Mouse (Mus musculus) heart, postnatal 25 days (tissue): ENCODE data around the gene Fbxw22. TPM values are rescaled to one million over a fixed set of nuclear protein-coding genes. Genes with fewer than 3 reads are reported as not detected.
"Not testable (repeated sequence)": the region's sequence is repeated elsewhere in the genome, so short reads cannot be mapped to it uniquely, and the experiment has no call there.

Experiments
- DNase-seq: peaks from one replicate; pipeline ENCODE4 v3.0.0; 2022; ENCODE audit warnings: low spot score
- intact Hi-C: fragments of 180-260 bp; cut with DNase I; formaldehyde crosslinking; loops from one replicate; pipeline ENCODE4 v1.15.1; 2025
- total RNA-seq, 2 experiments: library from RNA; stranded (reverse); gene quantifications; 2 replicates each; pipeline ENCODE4 v1.2.3; 2021

Gene Fbxw22
- not detected for total RNA-seq

- DNase-seq, intact Hi-C loops: not testable (repeated sequence)
Observed at GRCm38 (mm10) chr9:109404196-109404595, at the start of gene Fbxw22. TSS of gene Fbxw22 (minus strand) at chr9:109404296.

- intact Hi-C loops, result loop anchor here (5.0 kb wide), 1 partner anchor 88 kb away; no protein-coding TSS in a partner anchor
- no peak for DNase-seq
Observed at GRCm38 (mm10) chr9:109449040-109449439, 44.9 kb upstream of the Fbxw22 start, which contains the start of gene Fbxw16. TSS of gene Fbxw16 (minus strand) at chr9:109449140.

DNA sequence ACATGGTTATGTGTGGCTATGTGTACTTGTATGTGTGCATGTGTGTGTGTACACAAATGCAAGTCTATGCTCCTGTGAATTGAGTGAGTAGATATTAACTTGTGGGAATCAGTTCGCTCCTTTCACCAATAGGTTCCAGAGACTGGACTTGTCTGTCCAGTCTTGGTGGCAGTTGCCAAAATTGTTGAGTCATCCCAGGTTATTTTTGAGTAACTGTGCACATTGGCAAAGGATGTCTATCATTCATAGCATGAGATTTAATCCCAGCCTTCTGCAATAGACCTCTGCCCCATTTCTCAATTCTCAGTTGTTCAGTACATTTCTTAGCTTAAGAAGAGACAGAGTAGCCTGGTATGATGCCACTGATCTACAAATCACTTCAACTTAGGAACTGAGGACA, 28.9 kb upstream of the Fbxw22 start:
- intact Hi-C loops, result no loop called here
- DNase-seq, result no peak

- intact Hi-C loops, DNase-seq: not testable (repeated sequence)
Observed at GRCm38 (mm10) chr9:109339559-109339958, 64.5 kb downstream of the Fbxw22 start, which contains the start of gene Fbxw28. TSS of gene Fbxw28 (minus strand) at chr9:109339659.

Other genes with a start within 250 kb of the Fbxw22 start
- not detected for gene Fbxw21, start 242.3 kb downstream of the Fbxw22 start, total RNA-seq
- not detected for gene Fbxw13, start 208.3 kb downstream of the Fbxw22 start, total RNA-seq
- gene Fbxw20, start 169.5 kb downstream of the Fbxw22 start, total RNA-seq, result not detected
- not detected for gene Fbxw14, start 116.6 kb downstream of the Fbxw22 start, total RNA-seq
- not detected for gene Fbxw28, start 64.6 kb downstream of the Fbxw22 start, total RNA-seq
- gene Fbxw16, start 44.8 kb upstream of the Fbxw22 start, total RNA-seq, result not detected
- gene Fbxw19, start 91.6 kb upstream of the Fbxw22 start, total RNA-seq, result not detected
- not detected for gene Fbxw15, start 164.0 kb upstream of the Fbxw22 start, total RNA-seq
- gene Fbxw24, start 221.8 kb upstream of the Fbxw22 start, total RNA-seq, result not detected